Mouse (Mus musculus): ENCODE measurements at regions not wholly inside any gene's neighbourhood (a gene's known extent, or its start where the extent isn't known, plus 50 kb on each side); places are given as distances from the start of the nearest gene placed in this dataset.
"Not testable (repeated sequence)": the region's sequence is repeated elsewhere in the genome, so short reads cannot be mapped to it uniquely, and the experiment has no call there.

GRCm38 (mm10) chr5:10550115-10550514 lies 303.8 kb upstream of the Gm5152 start:
- CTCF ChIA-PET, result not testable (repeated sequence)

- CTCF ChIA-PET, result no interaction called here
Observed at GRCm38 (mm10) chr5:10562321-10562720, 316.0 kb upstream of the Gm5152 start.

- CTCF ChIA-PET, result no interaction called here
Observed at GRCm38 (mm10) chr5:10592392-10592791, 346.1 kb upstream of the Gm5152 start.

- CTCF ChIA-PET, result interaction anchor here (0.7 kb wide), 1 partner anchor 19 kb away, joined by 4 read pairs; no protein-coding TSS in a partner anchor
Observed at GRCm38 (mm10) chr5:10600774-10601173, 346.8 kb upstream of the Gm8871 start.

GRCm38 (mm10) chr5:10633176-10633575 lies 314.4 kb upstream of the Gm8871 start:
- CTCF ChIA-PET, result interaction anchor here (0.6 kb wide), 1 partner anchor 985 kb away, joined by 4 read pairs; no protein-coding TSS in a partner anchor

GRCm38 (mm10) chr5:10648075-10648474 lies 299.5 kb upstream of the Gm8871 start:
- CTCF ChIA-PET, result no interaction called here

- CTCF ChIA-PET, result no interaction called here
Observed at GRCm38 (mm10) chr5:10663301-10663700, 284.3 kb upstream of the Gm8871 start.

GRCm38 (mm10) chr5:10674199-10674598 lies 273.4 kb upstream of the Gm8871 start:
- CTCF ChIA-PET, result no interaction called here

GRCm38 (mm10) chr5:10685519-10685918 lies 262.1 kb upstream of the Gm8871 start:
- CTCF ChIA-PET, result no interaction called here

- CTCF ChIA-PET, result no interaction called here
Observed at GRCm38 (mm10) chr5:10727056-10727455, 220.5 kb upstream of the Gm8871 start.

- CTCF ChIA-PET, result no interaction called here
Observed at GRCm38 (mm10) chr5:10749546-10749945, 198.1 kb upstream of the Gm8871 start.

GRCm38 (mm10) chr5:10767469-10767868 lies 180.1 kb upstream of the Gm8871 start:
- CTCF ChIA-PET, result no interaction called here
